Mouse (Mus musculus): Measurements from ENCODE around the gene Zdhhc17.

Gene Zdhhc17

GRCm38 (mm10) chr10:111004220-111004619 is 5.7 kb downstream of the Zdhhc17 start:
- no peak for DNase-seq

- DNase-seq: no peak
These were observed 10.7 kb downstream of the Zdhhc17 start for GRCm38 (mm10) chr10:110999201-110999600.

GRCm38 (mm10) chr10:110997180-110997579 is 12.8 kb downstream of the Zdhhc17 start:
- no peak for DNase-seq

GRCm38 (mm10) chr10:110994761-110995160 is 15.2 kb downstream of the Zdhhc17 start:
- DNase-seq: no peak

- DNase-seq: no peak
These were observed 16.7 kb downstream of the Zdhhc17 start for GRCm38 (mm10) chr10:110993249-110993648.

GRCm38 (mm10) chr10:110992047-110992431 is 17.9 kb downstream of the Zdhhc17 start:
- DNase-seq: peak; percentile 42 to 49

GRCm38 (mm10) chr10:110991307-110992046 is 18.5 kb downstream of the Zdhhc17 start:
- no peak for DNase-seq

GRCm38 (mm10) chr10:110989729-110990128 is 20.2 kb downstream of the Zdhhc17 start:
- peak; percentile 53 to 67 for DNase-seq

GRCm38 (mm10) chr10:110986682-110987081 is 23.3 kb downstream of the Zdhhc17 start:
- DNase-seq: no peak

GRCm38 (mm10) chr10:110982771-110983170 is 27.2 kb downstream of the Zdhhc17 start:
- DNase-seq: peak; percentile 51 to 68

- DNase-seq: peak; percentile 48 to 67
These were observed 29.5 kb downstream of the Zdhhc17 start for GRCm38 (mm10) chr10:110980441-110980840.

- DNase-seq: no peak
These were observed 30.5 kb downstream of the Zdhhc17 start for GRCm38 (mm10) chr10:110979431-110979830.

- no peak for DNase-seq
These were observed 32.6 kb downstream of the Zdhhc17 start for GRCm38 (mm10) chr10:110977379-110977778.

GRCm38 (mm10) chr10:110976046-110976445 is 33.9 kb downstream of the Zdhhc17 start:
- peak in 1 of 2 experiments; percentile 59 for DNase-seq

- no peak for DNase-seq
These were observed 35.1 kb downstream of the Zdhhc17 start for GRCm38 (mm10) chr10:110974885-110975284.

- DNase-seq: peak; percentile 65 to 84
These were observed 35.5 kb downstream of the Zdhhc17 start for GRCm38 (mm10) chr10:110974463-110974862.

- DNase-seq: no peak
These were observed 37.9 kb downstream of the Zdhhc17 start for GRCm38 (mm10) chr10:110971998-110972397.

- no peak for DNase-seq
These were observed 38.5 kb downstream of the Zdhhc17 start for GRCm38 (mm10) chr10:110971483-110971882.

GRCm38 (mm10) chr10:110971044-110971443 is 38.9 kb downstream of the Zdhhc17 start:
- DNase-seq: no peak

- DNase-seq: peak; percentile 43 to 51
These were observed 47.8 kb downstream of the Zdhhc17 start for GRCm38 (mm10) chr10:110962172-110962571.

GRCm38 (mm10) chr10:110960841-110961240 is 49.1 kb downstream of the Zdhhc17 start:
- no peak for DNase-seq

GRCm38 (mm10) chr10:110959781-110960180 is 50.2 kb downstream of the Zdhhc17 start:
- no peak for DNase-seq

- no peak for DNase-seq
These were observed 51.1 kb downstream of the Zdhhc17 start for GRCm38 (mm10) chr10:110958879-110959278.

GRCm38 (mm10) chr10:110952937-110953451 is 56.9 kb downstream of the Zdhhc17 start:
- DNase-seq: peak; percentile 85 to 97

- no peak for DNase-seq
These were observed 57.7 kb downstream of the Zdhhc17 start for GRCm38 (mm10) chr10:110952271-110952670.

Measured in kidney, postnatal 36 days (tissue).